Mouse (Mus musculus) yolk sac, embryonic 10.5 days (tissue): Measurements from ENCODE around the gene Slc35f5.

ENCODE experiments used
- DNase-seq: peaks from one replicate; pipeline ENCODE4 v3.0.0-alpha.2; 2017; ENCODE audit warnings: low spot score

Gene Slc35f5

DNA sequence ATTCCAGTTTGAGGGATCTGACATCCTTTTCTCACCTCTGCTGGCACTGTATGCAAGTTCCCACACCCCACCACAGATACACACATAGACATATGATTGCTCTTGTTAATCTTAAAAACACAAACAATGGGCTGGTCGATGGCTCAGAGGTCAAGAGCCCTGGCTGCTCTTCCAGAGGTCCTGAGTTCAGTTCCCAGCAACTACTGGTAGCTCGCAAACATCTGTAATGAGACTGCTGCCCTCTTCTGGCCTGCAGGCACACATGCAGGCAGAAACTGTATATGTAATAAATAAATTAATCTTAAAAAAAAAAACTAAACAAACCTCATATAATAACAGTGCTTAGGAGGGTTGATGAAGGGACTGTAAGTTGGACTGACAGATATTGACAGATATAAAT lies 13.8 kb downstream of the Slc35f5 start:
- DNase-seq: no peak

GRCm38 (mm10) chr1:125575458-125576114 lies 15.2 kb downstream of the Slc35f5 start:
- no peak for DNase-seq

- no peak for DNase-seq
These were observed 16.6 kb downstream of the Slc35f5 start for GRCm38 (mm10) chr1:125576965-125577364.

GRCm38 (mm10) chr1:125578091-125578490 lies 17.7 kb downstream of the Slc35f5 start:
- DNase-seq: no peak

DNA sequence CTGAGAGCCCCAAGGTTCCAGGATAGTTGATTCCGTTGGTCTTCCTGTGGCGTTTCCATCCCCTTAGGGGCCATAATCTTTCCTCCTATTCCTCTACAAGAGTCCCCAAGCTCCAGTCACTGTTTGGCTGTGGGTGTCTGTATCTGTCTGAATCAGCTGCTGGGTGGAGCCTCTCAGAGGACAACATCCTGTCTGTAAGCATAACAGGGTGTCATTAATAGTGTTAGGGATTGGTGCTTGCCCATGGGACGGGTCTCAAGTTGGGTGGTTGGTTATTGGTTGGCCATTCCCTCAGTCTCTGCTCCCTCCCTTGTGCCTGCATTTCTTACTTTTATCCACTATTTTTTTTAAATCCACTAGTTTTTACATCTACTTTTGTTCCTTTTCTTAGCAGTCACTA lies 20.7 kb downstream of the Slc35f5 start:
- DNase-seq: no peak

DNA sequence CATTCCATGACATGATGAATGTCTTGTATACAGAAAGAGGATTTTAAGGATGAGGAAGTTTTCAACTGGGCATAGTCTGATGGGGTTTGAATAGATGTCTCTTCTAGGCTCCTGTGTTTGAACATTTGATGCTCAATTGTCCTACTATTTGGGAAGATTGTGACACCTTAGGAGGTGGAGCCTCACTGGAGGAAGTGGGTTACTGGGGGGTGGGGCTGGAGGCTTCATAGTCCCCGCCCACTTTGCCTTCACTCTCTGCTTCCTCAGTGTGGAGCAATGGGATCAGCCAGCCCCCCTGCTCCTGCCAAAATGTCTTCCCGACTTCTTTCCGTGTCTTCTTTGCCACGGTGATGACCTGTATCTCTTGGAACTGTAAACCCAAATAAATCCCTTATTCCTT lies 43.2 kb downstream of the Slc35f5 start:
- no peak for DNase-seq

DNA sequence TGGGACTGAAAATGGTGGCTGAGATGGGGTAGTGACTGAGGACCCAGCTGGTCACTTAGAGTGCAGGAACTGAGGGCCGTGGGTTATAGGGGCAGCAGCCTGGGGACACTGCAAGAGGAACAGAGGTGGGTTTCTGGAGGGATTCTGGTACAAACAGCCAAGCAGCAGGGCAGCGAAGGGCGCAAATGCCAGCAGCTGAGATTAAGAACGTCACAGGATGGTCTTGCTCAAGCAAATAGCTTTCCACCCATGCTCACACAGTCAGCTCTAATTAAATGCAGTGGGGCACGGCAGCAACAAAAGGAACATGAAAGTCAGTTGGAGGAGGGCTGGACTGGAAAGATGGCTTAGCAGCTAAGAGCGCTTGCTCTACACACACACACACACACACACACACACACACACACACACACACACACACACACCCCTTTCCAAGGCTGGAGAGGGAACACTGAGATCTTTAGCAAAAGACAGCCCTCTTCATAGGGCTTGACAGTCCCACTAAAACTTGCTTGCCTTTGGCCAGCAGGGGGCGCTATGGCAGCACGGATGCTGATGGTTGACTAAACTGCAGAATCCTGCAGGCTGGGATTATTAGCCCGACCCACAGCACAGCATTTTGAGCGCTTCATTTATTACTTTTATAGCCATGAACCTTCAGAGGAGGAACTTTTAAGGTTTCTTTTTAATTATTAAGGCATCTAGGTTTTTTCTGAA lies 46.9 kb downstream of the Slc35f5 start:
- peak; percentile 70 for DNase-seq

- no peak for DNase-seq
These were observed 64.1 kb downstream of the Slc35f5 start for GRCm38 (mm10) chr1:125624376-125625076.

DNA sequence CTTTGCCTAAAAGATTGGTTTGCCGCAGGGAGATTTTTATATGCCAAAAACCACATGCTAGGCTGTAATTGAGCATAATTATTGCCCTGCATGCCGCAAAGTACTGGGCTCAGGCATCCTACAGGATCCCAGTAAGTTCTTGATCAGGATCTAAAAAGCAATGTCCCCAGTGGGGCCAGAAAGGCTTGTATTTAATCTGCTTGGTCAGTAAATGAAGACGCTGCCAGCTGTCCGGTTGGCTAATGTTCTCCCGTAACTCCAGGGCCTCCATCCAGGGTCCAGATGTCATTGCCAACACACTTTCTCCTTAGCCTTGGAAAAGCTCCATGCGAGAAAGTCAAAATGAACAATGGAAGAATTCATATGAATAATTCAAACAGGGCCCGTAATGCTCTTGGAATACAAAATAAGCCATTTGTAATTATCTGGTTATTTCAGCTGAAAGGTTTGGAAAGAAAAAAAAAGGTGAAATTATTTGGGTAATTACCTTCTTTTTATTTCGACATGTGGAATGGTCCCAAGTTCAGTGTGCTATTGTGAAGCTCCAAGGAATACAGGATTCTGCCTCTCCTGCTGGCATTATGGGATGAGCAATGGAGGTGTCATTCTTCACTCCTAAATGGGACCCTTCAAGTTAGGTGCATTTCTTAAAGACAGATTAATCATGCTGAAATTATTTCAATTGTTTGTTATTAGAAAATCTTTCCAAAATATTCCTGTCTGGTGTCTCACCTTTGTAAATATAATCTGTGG lies 79.3 kb downstream of the Slc35f5 start:
- no peak for DNase-seq

GRCm38 (mm10) chr1:125643643-125644042 lies 83.2 kb downstream of the Slc35f5 start:
- DNase-seq: no peak
